Mouse (Mus musculus) liver, embryonic 12.5 days (tissue): ENCODE measurements around the gene Elovl7. TPM values are rescaled to one million over a fixed set of nuclear protein-coding genes. Genes with fewer than 3 reads are reported as not detected.

Source experiments
- ATAC-seq: fragments of 200-750 bp; cut with Nextera tagmentation; 2 replicates; pipeline ENCODE4 v1.8.0; 2017; ENCODE audit warnings: moderate number of reproducible peaks, mild to moderate bottlenecking, moderate library complexity
- H3K27ac ChIP-seq: fragments of 300-500 bp; sonication (generic); 2 replicates; pipeline ENCODE4 v1.5.1; 2016; ENCODE audit warnings: mild to moderate bottlenecking
- H3K27me3 ChIP-seq: fragments of 300-500 bp; sonication (generic); replicated peaks from 2 replicates; pipeline ENCODE4 v1.6.1; 2016; ENCODE audit warnings: mild to moderate bottlenecking, moderate library complexity
- H3K36me3 ChIP-seq: fragments of 300-500 bp; sonication (generic); 2 replicates; pipeline ENCODE4 v1.6.1; 2016; ENCODE audit warnings: mild to moderate bottlenecking, moderate library complexity
- H3K4me1 ChIP-seq: fragments of 300-500 bp; sonication (generic); 2 replicates; pipeline ENCODE4 v1.6.1; 2016
- H3K4me2 ChIP-seq: fragments of 300-500 bp; sonication (generic); 2 replicates; pipeline ENCODE4 v1.6.1; 2016; ENCODE audit warnings: mild to moderate bottlenecking, moderate library complexity
- H3K4me3 ChIP-seq: fragments of 300-500 bp; sonication (generic); 2 replicates; pipeline ENCODE4 v1.5.1; 2016; ENCODE audit warnings: mild to moderate bottlenecking, moderate library complexity
- H3K9ac ChIP-seq: fragments of 300-500 bp; sonication (generic); 2 replicates; pipeline ENCODE4 v1.6.1; 2016; ENCODE audit warnings: mild to moderate bottlenecking, moderate library complexity
- H3K9me3 ChIP-seq: fragments of 300-500 bp; sonication (generic); replicated peaks from 2 replicates; pipeline ENCODE4 v1.6.1; 2016; ENCODE audit warnings: mild to moderate bottlenecking, moderate library complexity
- WGBS: fragments of 180-500 bp; shearing (Covaris S2); methylation state at CpG from one replicate; pipeline ENCODE4 v1.1.7; 2016; ENCODE audit not compliant: insufficient replicate concordance; 5-methylcytosine and 5-hydroxymethylcytosine counted together
- polyA plus RNA-seq: library from polyadenylated mRNA; unstranded; fragments of >200 nt; fragmentation: Nextera tagmentation; extraction: Ambion mirVana; gene quantifications from 2 replicates; pipeline ENCODE4 v1.2.1, GENCODE M21; 2016

The Elovl7 gene
- polyA plus RNA-seq, 1 experiment from 2014 or later = 2.2 TPM

DNA sequence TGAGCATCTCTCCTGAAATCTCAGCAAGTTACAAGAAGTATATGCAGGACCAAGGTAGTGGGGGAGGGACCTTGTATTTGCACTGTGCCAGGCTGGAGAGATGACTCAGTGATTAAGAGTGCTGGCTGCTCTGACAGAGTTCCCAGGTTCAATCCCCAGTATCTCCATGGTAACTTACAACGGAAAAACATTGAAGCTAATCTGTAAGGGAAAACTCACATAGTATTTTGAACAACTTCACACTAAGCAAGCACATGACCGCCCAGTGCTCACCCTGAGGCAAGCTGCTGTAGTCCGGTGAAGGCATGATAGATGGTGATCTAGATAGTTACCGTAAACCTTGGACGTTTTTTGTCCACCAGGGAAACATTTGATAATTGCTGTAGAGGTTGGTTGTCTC is 39.8 kb downstream of the Elovl7 start:
- no peak overlapping the region for H3K27ac ChIP-seq
- no peaks in the 10 kb centered on the region for H3K36me3 ChIP-seq
- ATAC-seq = no peak
- H3K4me2 ChIP-seq = no peak overlapping the region
- H3K4me3 ChIP-seq = no peak overlapping the region
- 62% methylated on average over 5 of the region's 5 CpGs for WGBS
- no peaks in the 10 kb centered on the region for H3K9me3 ChIP-seq
- no peaks in the 10 kb centered on the region for H3K27me3 ChIP-seq
- H3K4me1 ChIP-seq = no peaks in the 10 kb centered on the region
- H3K9ac ChIP-seq = no peak overlapping the region

DNA sequence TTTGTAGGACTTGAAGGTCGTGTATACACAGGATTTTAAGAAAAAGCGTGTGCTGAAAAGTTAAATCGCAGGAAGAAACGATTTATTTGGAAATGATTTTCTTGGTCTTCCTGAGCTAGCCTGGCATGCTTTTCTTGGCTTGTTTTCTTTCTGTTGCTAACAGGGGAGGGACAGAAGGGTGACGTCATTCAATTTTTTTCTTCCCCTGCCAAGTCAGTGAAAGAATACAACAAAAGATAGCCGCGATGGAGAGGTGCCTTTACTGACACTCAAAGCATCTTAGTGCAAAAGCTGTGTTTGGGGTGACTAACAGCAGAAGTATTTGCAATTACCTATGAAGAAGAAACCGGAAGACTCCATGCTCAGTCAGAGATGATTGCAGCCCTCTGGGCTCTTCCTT is 48.8 kb downstream of the Elovl7 start:
- WGBS = 61% methylated on average over 8 of the region's 8 CpGs
- Histone ChIP-seq H3K27ac (no peak overlapping the region), H3K4me2 (no peak overlapping the region), H3K36me3 (no peaks in the 10 kb centered on the region), H3K4me1 (peaks cover 6% of the 10 kb centered on the region; the same call in 1 of the 2 replicates), H3K4me3 (no peak overlapping the region), H3K9me3 (no peaks in the 10 kb centered on the region), H3K27me3 (no peaks in the 10 kb centered on the region), H3K9ac (no peak overlapping the region)
- no peak for ATAC-seq

DNA sequence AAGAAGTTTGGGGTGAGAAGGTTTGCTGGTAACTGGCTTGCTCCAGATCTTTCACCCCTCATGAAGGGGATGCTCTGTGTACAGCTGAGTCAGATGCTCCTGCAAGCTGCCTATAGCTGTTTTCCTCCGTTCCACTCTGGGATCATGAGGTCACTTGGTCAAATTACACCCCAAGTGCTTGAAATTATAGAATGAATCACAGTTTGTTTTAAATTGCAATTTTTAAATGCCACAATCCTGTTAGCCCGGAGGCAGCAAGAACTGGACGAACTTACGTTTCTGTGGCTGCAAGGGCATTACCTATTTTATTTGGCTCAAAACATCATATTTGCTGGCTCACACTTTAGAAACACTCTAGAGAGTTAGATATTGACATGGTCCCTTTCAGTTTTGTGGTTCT is 51.2 kb downstream of the Elovl7 start:
- Histone ChIP-seq H3K4me3 (no peak overlapping the region), H3K27me3 (no peaks in the 10 kb centered on the region), H3K9ac (no peak overlapping the region), H3K9me3 (no peaks in the 10 kb centered on the region), H3K4me2 (no peak overlapping the region), H3K27ac (no peak overlapping the region), H3K4me1 (peaks cover 7% of the 10 kb centered on the region; the same call in 1 of the 2 replicates), H3K36me3 (no peaks in the 10 kb centered on the region)
- ATAC-seq = no peak
- 76% methylated on average over 4 of the region's 4 CpGs for WGBS

DNA sequence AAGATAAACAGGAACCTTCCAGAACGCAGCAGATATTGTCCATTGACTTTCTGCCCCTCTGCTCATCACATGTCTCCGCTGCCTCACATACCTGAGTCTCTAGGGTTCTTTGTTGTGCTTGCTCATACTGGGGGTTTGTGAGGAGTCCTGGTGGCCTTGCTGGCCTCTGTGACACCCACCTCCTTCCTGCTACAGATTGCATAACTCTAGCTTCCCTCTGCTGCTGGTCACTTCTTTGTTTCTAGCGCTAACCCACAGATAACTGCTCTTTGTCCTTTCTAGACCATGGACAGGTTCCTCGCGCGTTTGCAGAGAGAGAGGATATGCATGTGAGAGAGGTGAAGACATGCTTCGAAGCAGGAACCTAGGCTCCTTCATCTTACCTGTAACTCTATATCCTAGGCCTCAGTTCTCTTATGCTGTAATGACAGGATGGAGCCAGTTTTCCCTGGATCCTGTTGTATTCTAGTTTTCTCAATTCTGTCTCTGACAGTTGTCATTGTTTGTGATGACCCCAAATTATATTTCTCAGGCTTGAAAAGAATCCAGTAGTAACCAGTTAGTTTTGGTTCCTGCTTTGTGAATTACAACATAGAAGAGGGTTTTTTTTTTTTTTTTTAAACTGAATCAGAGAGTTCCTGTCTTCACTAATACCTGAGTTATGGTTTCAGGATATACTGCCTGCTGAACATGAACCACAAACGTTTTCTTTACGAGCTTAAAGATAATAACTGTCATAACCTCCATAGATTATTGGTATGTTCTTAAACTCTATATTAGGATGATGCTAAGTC is 53.8 kb downstream of the Elovl7 start:
- Histone ChIP-seq H3K4me1 (peaks cover 10% of the 10 kb centered on the region; the same call in 1 of the 2 replicates), H3K27ac (no peak overlapping the region), H3K36me3 (no peaks in the 10 kb centered on the region), H3K4me3 (no peak overlapping the region), H3K9ac (no peak overlapping the region), H3K9me3 (no peaks in the 10 kb centered on the region), H3K4me2 (no peak overlapping the region), H3K27me3 (no peaks in the 10 kb centered on the region)
- 31% methylated on average over 9 of the region's 9 CpGs for WGBS
- no peak for ATAC-seq

DNA sequence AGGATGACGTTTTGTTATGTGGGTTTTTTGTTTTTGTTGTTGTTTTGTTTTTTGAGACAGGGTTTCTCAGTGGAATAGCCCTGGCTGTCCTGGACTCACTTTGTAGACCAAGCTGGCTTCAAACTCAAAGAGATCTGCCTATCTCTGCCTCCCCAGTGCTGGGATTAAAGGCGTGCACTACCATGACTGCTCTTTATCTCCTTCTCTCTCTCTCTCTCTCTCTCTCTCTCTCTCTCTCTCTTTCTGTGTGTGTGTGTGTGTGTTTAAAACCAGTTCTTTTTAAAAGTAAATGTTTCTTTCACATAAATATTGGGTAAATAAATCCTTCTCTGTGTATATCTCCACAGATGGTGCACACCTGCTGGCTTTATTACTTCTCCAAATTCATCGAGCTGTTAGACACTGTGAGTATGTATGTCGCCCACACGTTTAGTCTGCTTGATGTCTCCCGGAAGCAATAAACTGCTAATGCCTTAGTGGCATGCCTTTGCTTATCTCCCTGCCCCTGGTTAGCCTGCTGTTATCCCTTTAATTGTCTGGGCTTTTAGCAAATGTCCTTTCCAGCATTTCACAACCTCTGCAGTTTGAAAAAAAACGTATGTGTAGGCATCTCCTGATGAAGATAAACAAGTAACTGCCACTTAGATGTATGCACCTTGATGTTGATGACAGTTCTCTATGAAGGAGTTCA is 57.4 kb downstream of the Elovl7 start:
- H3K9ac ChIP-seq = no peak overlapping the region
- H3K36me3 ChIP-seq = no peaks in the 10 kb centered on the region
- H3K9me3 ChIP-seq = no peaks in the 10 kb centered on the region
- H3K4me1 ChIP-seq = peaks cover 10% of the 10 kb centered on the region; the same call in 1 of the 2 replicates
- no peaks in the 10 kb centered on the region for H3K27me3 ChIP-seq
- H3K4me3 ChIP-seq = no peak overlapping the region
- ATAC-seq = no peak
- 34% methylated on average over 7 of the region's 7 CpGs for WGBS
- H3K4me2 ChIP-seq = no peak overlapping the region
- H3K27ac ChIP-seq = no peak overlapping the region

DNA sequence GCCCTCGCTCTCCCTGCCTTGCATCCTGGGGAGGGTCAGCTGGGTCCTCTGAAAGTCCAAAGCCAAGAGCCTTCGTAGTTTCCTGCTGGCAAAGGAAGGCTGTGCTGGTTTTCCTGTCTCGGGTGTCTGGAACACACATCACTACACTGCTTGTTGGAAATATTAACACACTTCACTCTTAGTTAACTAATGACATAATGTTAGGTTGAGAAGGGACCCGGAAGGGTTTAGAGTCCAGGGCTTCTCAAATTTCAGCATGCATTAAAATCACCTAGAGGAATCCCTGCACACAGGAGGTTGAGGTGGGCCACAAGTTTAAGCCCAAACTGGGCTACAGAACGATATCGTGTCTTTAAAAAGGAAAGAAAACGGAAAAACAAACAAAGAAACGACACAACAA is 58.1 kb downstream of the Elovl7 start:
- no peaks in the 10 kb centered on the region for H3K36me3 ChIP-seq
- no peak for ATAC-seq
- H3K27me3 ChIP-seq = no peaks in the 10 kb centered on the region
- peaks cover 10% of the 10 kb centered on the region; the same call in 1 of the 2 replicates for H3K4me1 ChIP-seq
- H3K9ac ChIP-seq = no peak overlapping the region
- no peaks in the 10 kb centered on the region for H3K9me3 ChIP-seq
- H3K4me3 ChIP-seq = no peak overlapping the region
- no peak overlapping the region for H3K4me2 ChIP-seq
- H3K27ac ChIP-seq = no peak overlapping the region
- WGBS = 68% methylated on average over 8 of the region's 8 CpGs

DNA sequence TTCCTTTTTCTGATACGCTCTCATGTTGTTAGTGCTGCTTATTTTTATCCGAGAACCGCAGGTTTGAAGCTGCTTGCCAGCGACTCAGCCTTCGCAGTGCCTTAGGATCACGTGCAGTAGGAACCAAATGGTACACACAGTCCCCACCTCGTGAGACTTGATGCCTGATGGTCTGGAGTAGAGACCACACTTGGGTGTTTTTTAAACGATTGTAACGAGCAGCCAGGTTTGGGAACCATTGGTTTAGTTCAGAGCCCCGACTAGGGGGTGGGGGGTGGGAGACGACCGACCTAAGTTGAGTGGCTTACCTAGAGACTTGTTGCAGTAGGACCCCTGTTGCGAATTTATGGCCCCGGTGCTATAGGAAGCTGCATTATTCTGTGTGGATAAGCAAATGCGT is 58.8 kb downstream of the Elovl7 start:
- H3K4me3 ChIP-seq = no peak overlapping the region
- no peaks in the 10 kb centered on the region for H3K36me3 ChIP-seq
- ATAC-seq = no peak
- no peak overlapping the region for H3K9ac ChIP-seq
- H3K27me3 ChIP-seq = no peaks in the 10 kb centered on the region
- H3K27ac ChIP-seq = no peak overlapping the region
- 64% methylated on average over 15 of the region's 15 CpGs for WGBS
- no peak overlapping the region for H3K4me2 ChIP-seq
- peaks cover 4% of the 10 kb centered on the region; the same call in 1 of the 2 replicates for H3K4me1 ChIP-seq
- H3K9me3 ChIP-seq = no peaks in the 10 kb centered on the region

DNA sequence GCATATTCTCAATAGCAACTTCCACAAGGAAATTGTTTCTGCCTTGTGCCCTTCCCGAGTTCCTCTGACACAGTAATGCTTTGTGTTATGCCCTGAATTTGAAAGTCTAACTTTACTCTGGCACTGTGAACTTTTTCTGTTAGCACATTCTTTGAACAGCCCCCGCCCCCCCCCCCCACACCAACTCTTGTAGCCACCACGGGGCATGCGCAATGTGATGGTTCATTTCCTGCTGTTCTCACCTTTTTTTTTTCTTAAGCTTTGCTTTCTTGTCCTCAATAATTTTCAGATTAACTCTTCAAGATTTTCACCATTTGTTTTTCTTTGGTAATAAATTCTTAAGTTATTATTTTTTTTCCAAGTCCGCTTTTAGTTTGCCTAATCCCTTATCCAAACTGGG is 59.3 kb downstream of the Elovl7 start:
- 0 out of 2 replicates have a peak, but pooled peaks cover 3% of the 10 kb centered on the region for H3K4me1 ChIP-seq
- no peaks in the 10 kb centered on the region for H3K27me3 ChIP-seq
- no peak overlapping the region for H3K4me3 ChIP-seq
- no peak overlapping the region for H3K9ac ChIP-seq
- H3K36me3 ChIP-seq = no peaks in the 10 kb centered on the region
- H3K9me3 ChIP-seq = no peaks in the 10 kb centered on the region
- no peak overlapping the region for H3K27ac ChIP-seq
- no peak for ATAC-seq
- 60% methylated on average over 5 of the region's 5 CpGs for WGBS
- H3K4me2 ChIP-seq = no peak overlapping the region

DNA sequence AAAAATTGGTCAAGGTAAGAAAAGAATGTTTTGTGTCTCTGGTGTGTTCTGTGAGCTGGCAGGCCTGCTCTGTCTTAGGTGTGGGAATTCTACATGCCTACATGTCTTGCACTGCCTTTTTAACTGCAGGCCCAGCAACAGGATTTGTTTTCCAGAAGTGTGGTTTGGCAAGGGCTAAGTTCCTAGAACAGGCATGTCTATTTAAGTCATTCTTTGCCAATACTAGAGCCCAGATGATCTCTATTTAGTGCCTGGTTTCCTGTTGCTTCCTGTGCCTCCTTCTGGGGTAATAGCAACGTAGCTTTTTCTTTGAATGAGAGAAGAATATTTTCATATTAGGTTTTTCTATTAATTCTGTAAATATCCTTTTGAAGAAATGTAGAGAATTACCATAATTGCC is 62.4 kb downstream of the Elovl7 start:
- Histone ChIP-seq H3K9me3 (no peaks in the 10 kb centered on the region), H3K4me2 (no peak overlapping the region), H3K4me3 (no peak overlapping the region), H3K27me3 (no peaks in the 10 kb centered on the region), H3K36me3 (no peaks in the 10 kb centered on the region), H3K9ac (no peak overlapping the region), H3K27ac (no peak overlapping the region), H3K4me1 (0 out of 2 replicates have a peak, but pooled peaks cover 3% of the 10 kb centered on the region)
- no peak for ATAC-seq
- WGBS = 30% methylated on average over 1 of the region's 1 CpGs

DNA sequence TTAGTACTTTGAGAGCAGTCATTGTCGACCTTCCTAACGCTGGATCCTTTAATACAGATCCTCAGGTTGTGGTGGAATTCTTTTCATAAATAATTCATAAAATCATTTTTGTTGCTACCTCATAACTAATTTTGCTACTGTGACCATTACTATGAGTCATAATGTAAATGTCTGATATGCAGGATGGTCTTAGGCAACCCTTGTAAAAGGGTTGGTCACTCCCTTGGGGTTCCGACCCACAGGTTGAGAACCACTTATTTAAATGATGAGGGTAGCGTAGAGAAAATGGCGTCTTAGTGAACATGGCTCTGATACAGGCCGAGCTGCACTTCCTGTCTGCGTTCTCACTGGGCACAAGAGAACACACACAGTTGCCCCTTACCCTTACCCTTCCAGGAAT is 63.1 kb downstream of the Elovl7 start:
- no peaks in the 10 kb centered on the region for H3K4me1 ChIP-seq
- H3K27me3 ChIP-seq = no peaks in the 10 kb centered on the region
- no peak overlapping the region for H3K27ac ChIP-seq
- no peak overlapping the region for H3K4me3 ChIP-seq
- WGBS = 72% methylated on average over 7 of the region's 7 CpGs
- no peak for ATAC-seq
- H3K4me2 ChIP-seq = no peak overlapping the region
- H3K36me3 ChIP-seq = no peaks in the 10 kb centered on the region
- H3K9me3 ChIP-seq = no peaks in the 10 kb centered on the region
- no peak overlapping the region for H3K9ac ChIP-seq

DNA sequence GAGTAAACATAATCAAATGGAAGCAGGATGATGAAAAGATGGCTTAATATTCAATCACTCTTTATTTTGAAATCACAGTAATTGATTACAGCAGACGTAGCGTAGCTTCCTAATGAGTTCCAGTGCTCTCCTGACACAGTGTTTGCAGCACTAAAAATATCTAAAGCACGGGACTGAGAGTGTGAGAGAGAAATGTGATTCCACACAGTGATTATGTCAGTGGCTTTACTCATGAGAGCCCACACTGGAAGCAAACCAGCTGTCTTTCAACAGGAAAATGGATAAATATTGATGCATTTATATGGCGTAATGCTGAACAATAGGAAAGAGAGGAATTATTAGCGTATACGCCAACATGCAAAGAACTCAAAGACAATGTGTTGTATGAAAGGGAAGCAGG is 64.4 kb downstream of the Elovl7 start:
- no peak for ATAC-seq
- Histone ChIP-seq H3K4me1 (no peaks in the 10 kb centered on the region), H3K27me3 (no peaks in the 10 kb centered on the region), H3K9ac (no peak overlapping the region), H3K4me3 (no peak overlapping the region), H3K9me3 (no peaks in the 10 kb centered on the region), H3K27ac (no peak overlapping the region), H3K36me3 (no peaks in the 10 kb centered on the region), H3K4me2 (no peak overlapping the region)
- 73% methylated on average over 6 of the region's 6 CpGs for WGBS

DNA sequence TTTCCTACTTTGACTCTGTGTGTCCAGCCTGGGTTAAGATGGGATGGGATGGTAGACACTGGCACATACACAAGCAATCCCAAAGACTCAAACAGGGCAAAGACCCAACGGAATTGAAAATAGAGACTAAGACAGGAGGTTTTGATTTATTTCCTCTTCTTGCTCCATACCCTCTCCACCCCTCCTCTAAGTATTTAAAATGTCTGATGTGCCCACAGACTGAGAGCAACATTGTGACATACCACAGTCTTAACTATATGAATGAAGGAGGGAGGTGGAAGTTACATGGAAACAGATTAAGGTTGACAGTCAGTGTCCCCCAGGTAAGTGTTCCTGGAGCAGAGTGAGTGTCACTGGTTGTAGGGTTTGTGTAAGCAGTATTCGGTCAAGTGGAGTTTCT is 70.1 kb downstream of the Elovl7 start:
- no peaks in the 10 kb centered on the region for H3K36me3 ChIP-seq
- H3K4me3 ChIP-seq = no peak overlapping the region
- no peaks in the 10 kb centered on the region for H3K27me3 ChIP-seq
- WGBS = 77% methylated on average over 2 of the region's 2 CpGs
- no peak overlapping the region for H3K9ac ChIP-seq
- no peaks in the 10 kb centered on the region for H3K4me1 ChIP-seq
- H3K9me3 ChIP-seq = no peaks in the 10 kb centered on the region
- no peak overlapping the region for H3K27ac ChIP-seq
- ATAC-seq = no peak
- no peak overlapping the region for H3K4me2 ChIP-seq
